Comparison of ENCODE assay signal across 15 mouse cellular contexts in genomic region chr4:120796687-120797086, GRCm38 (mm10).
"Had no signal": no experiment of that assay in that cellular context is flagged by ENCODE, and none has a peak within 500 bp of the region (broad histone marks: within the 10 kb centered on the region; RNA-seq: fewer than 3 reads in every experiment).

No protein-coding gene starts in this region.

- H3K4me2 ChIP-seq: limb, embryonic 13.5 days; midbrain, embryonic 15.5 days; neural tube, embryonic 13.5 days; stomach, embryonic 15.5 days had no signal

- H3K4me3 ChIP-seq: layer of hippocampus, adult 2 months; limb, embryonic 13.5 days; midbrain, embryonic 10.5 days; midbrain, embryonic 15.5 days; neural tube, embryonic 13.5 days; stomach, embryonic 15.5 days had no signal

- H3K9me3 ChIP-seq: limb, embryonic 13.5 days; midbrain, embryonic 10.5 days; midbrain, embryonic 15.5 days; neural tube, embryonic 13.5 days; stomach, embryonic 15.5 days had no signal

- DNase-seq: kidney, postnatal 4 days; left cerebral cortex, postnatal 4 days; lung, adult 18-20 months; retina, postnatal 1 day; right cerebral cortex, postnatal 4 days; thymus, adult 2 months; thymus, postnatal 25 days had no signal

- H3K36me3 ChIP-seq: limb, embryonic 13.5 days; midbrain, embryonic 15.5 days; neural tube, embryonic 13.5 days; stomach, embryonic 15.5 days had no signal

- ATAC-seq: midbrain, embryonic 15.5 days had no signal

- H3K27me3 ChIP-seq: limb, embryonic 13.5 days; midbrain, embryonic 15.5 days; neural tube, embryonic 13.5 days; stomach, embryonic 15.5 days had no signal

- H3K9ac ChIP-seq: limb, embryonic 13.5 days; liver, embryonic 14.5 days; midbrain, embryonic 15.5 days; neural tube, embryonic 13.5 days; stomach, embryonic 15.5 days had no signal

- H3K4me1 ChIP-seq: midbrain, embryonic 15.5 days had no signal

- H3K27ac ChIP-seq: kidney, postnatal 0 days; layer of hippocampus, adult 2 months; limb, embryonic 13.5 days; liver, embryonic 14.5 days; midbrain, embryonic 10.5 days; midbrain, embryonic 15.5 days; neural tube, embryonic 13.5 days; stomach, embryonic 15.5 days had no signal
